Mouse (Mus musculus): ENCODE measurements around the gene Srrm1.

Srrm1 gene

GRCm38 (mm10) chr4:135353794-135354450 is 801 bp upstream of the Srrm1 start:
- peak in 1 of 2 experiments; percentile 9 for DNase-seq (ENCODE audit: low spot score in 2 of 2)

DNA sequence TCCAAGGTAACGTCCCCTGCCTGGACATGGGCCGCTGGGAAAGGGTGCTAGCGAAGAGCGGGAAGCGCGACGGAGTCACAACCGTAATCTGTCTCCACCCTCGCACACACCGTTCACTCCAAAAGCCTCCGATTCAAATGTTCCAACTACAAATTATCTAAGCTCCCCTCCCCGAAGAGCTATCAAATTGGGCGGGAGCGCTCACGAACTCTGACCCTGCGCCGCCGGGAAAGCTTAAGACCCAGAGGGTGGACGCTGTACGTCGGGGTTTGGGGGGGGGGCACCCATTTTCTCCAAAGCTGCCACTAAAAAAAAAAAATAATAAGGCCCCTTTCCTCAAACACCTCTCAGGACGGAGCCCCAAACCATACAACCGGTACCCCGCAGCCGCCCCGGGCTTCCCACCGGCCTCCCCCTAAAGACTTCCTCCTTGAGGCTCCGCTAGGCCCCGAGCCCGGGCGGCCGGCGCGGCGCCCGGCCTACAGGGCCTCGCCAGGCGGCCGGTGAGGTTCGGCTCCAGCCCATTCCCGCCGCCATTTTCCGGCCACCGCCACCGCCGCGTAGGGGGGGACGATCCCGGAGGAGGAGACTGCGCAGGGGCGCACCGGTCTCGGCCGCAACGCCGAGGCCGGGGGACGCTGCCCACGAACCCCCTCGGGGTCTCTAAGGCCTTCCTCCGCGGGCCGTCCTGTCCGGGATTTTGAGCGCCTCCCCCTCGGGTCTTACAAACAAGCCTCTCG is 625 bp downstream of the Srrm1 start:
- no peak for DNase-seq (ENCODE audit: low spot score in 2 of 2)

GRCm38 (mm10) chr4:135337376-135337942 is 15.7 kb downstream of the Srrm1 start:
- no peak for DNase-seq (ENCODE audit: low spot score in 2 of 2)

GRCm38 (mm10) chr4:135336023-135336357 is 17.1 kb downstream of the Srrm1 start:
- no peak for DNase-seq (ENCODE audit: low spot score in 2 of 2)

DNA sequence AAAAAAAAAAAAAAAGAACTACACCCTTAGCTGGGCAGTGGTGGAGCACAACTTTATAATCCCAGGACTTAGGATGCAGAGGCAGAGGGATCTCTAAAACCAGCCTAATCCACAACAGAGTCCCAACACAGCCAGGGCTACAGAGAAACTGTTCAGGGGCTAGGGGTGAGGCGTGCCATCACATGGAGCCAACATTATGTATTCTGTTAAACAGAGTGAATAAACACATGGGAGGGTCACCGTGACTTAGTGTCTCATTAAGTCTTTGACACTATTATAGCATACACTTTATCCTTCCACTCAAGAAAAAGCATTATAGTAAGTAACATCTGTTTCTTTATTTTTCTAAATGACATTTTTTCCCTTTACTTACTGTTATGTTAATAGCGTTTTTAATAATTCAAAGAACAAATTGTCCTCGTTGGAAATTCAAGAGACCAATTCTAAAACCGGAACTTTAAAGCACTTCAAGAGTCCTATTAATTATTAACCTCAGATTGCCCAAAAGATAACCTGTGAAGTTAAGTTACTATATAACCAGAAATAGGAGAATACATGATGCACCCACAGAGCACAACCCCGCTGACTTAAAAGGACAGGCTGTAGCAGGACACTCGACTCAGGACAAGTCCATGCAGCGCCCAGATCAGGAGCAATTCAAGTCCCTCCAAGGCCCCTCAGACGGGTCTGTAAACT is 17.6 kb downstream of the Srrm1 start:
- no peak for DNase-seq (ENCODE audit: low spot score in 2 of 2)

DNA sequence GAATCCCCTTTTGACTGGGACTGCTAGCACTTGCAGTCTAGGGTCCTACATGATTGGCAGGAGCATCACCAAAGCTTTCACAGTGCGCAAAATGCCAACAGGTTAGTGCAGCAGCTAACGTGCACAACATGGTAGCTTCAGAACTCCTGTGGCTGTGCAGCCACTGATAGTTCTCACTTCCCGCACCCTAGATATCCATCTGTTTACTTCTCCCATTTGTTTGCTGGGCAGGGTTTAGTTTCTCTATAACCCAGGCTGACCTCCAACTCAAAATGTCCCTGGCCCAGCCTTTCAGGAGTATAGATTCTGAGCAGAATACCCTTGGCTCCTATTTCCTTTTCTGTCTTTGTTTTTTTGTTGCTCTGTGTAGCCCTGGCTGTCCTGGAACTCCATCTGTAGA is 26.7 kb downstream of the Srrm1 start:
- no peak for DNase-seq (ENCODE audit: low spot score in 2 of 2)

- DNase-seq (ENCODE audit: low spot score in 2 of 2) = no peak
Observed at GRCm38 (mm10) chr4:135326046-135326445, 27.1 kb downstream of the Srrm1 start.

- DNase-seq (ENCODE audit: low spot score in 2 of 2) = no peak
Observed at GRCm38 (mm10) chr4:135323021-135323420, 30.1 kb downstream of the Srrm1 start.

GRCm38 (mm10) chr4:135317966-135318365 is 35.2 kb downstream of the Srrm1 start:
- peak; percentile 52 to 78 for DNase-seq (ENCODE audit: low spot score in 2 of 2)

GRCm38 (mm10) chr4:135317539-135317938 is 35.6 kb downstream of the Srrm1 start:
- peak in 1 of 2 experiments; percentile 53 for DNase-seq (ENCODE audit: low spot score in 2 of 2)

- DNase-seq (ENCODE audit: low spot score in 2 of 2) = no peak
Observed at GRCm38 (mm10) chr4:135315287-135315686, 37.8 kb downstream of the Srrm1 start.

- no peak for DNase-seq (ENCODE audit: low spot score in 2 of 2)
Observed at GRCm38 (mm10) chr4:135314419-135314832, 38.7 kb downstream of the Srrm1 start.

- DNase-seq (ENCODE audit: low spot score in 2 of 2) = peak; percentile 75 to 77
Observed at GRCm38 (mm10) chr4:135313761-135314241, 39.3 kb downstream of the Srrm1 start.

DNA sequence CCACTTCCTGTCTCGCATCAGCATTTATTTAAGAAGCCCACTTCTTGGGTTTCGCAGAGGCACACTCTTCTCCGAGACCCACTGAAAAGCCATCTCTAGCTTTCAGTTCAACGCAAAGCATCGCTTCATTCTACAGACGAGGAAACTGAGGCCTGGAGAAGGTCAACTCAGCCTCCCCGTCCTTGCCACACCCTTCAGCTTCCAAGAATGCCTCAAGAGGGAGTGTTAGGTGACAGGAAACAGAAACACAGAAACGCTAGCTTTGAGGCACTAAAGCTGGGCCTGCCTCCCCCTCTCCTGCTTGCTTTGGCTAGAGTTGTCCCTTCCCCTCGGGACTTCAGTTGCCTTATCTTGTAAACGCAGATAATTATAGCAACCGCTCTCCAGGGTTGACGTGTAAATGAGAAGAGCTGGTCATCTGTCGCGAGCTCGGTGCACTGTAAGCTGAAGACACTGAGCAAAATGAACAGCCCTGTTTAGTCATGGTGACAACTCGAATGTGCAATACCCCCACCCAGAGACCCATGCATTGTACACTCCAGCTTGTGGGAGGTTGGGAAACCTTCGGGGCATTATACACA is 39.9 kb downstream of the Srrm1 start:
- DNase-seq (ENCODE audit: low spot score in 2 of 2) = peak; percentile 87

GRCm38 (mm10) chr4:135312706-135313105 is 40.4 kb downstream of the Srrm1 start:
- DNase-seq (ENCODE audit: low spot score in 2 of 2) = peak; percentile 90

GRCm38 (mm10) chr4:135310371-135310770 is 42.8 kb downstream of the Srrm1 start:
- DNase-seq (ENCODE audit: low spot score in 2 of 2) = no peak

- DNase-seq (ENCODE audit: low spot score in 2 of 2) = no peak
Observed at GRCm38 (mm10) chr4:135309726-135310125, 43.4 kb downstream of the Srrm1 start.

GRCm38 (mm10) chr4:135309112-135309659 is 43.9 kb downstream of the Srrm1 start:
- no peak for DNase-seq (ENCODE audit: low spot score in 2 of 2)

DNA sequence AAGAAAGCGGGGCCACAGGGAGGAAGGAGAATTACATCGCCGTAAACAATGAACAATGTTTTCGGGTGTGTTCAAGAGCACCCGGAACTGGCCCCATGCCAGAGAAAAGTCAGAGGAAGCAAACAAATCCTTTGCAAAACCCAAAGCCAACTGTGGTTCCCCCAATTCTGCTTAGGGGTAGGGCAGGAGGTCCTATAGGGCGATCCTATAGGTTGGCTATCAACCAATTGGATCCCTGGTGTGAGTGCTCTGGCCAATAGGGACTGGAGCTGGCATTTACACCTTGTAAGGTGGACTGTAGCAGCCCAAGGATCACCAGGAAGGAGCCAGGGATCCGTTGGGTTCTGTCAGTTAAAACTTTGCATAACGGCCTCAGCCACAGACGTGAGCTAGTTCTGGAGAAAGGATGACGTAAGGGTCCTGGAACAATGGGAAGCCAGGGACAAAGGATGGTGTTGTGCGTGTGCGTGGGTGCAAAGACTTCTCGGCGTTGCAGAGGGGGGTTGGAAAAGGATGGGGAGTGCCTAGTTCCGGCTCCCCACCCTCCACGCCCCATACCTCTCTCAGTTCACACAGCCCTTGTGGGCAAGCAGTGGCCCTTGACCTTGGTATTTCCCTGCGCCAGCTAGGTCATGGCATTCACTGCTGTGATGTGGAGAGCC is 46.0 kb downstream of the Srrm1 start:
- DNase-seq (ENCODE audit: low spot score in 2 of 2) = peak in 1 of 2 experiments; percentile 54

- peak; percentile 76 to 84 for DNase-seq (ENCODE audit: low spot score in 2 of 2)
Observed at GRCm38 (mm10) chr4:135306533-135306932, 46.6 kb downstream of the Srrm1 start.

GRCm38 (mm10) chr4:135302261-135302660 is 50.9 kb downstream of the Srrm1 start:
- no peak for DNase-seq (ENCODE audit: low spot score in 2 of 2)
